Mouse (Mus musculus): ENCODE data around the gene Nxnl2. TPM values are rescaled to one million over a fixed set of nuclear protein-coding genes. Genes with fewer than 3 reads are reported as not detected.

Gene Nxnl2
- total and polyA plus RNA-seq, 3 experiments, result not detected

GRCm38 (mm10) chr13:51172601-51173000 is 1.8 kb downstream of the Nxnl2 start:
- Histone ChIP-seq H3K9ac (ENCODE audit: control insufficient read depth, low read depth, low read length, poor library complexity, severe bottlenecking) (no peak overlapping the region), H3K36me3 (ENCODE audit: control insufficient read depth in 1 of 2, insufficient read depth in 2 of 2, low read length in 2 of 2) (no peaks in the 10 kb centered on the region), H3K4me3 (ENCODE audit: control insufficient read depth in 1 of 2, insufficient read depth in 1 of 2, low read depth in 2 of 2, low read length in 2 of 2) (no peak overlapping the region), H3K9me3 (replicated peaks; ENCODE audit: insufficient read depth, low read length) (no peaks in the 10 kb centered on the region), H3K27me3 (ENCODE audit: control insufficient read depth in 1 of 2, insufficient read depth in 2 of 2, low read length in 2 of 2) (no peaks in the 10 kb centered on the region), H3K27ac (ENCODE audit: control insufficient read depth, low read depth, low read length) (no peak overlapping the region), H3K4me1 (ENCODE audit: control insufficient read depth in 1 of 2, insufficient read depth in 2 of 2, low read length in 2 of 2) (no peaks in the 10 kb centered on the region), H3K79me2 (ENCODE audit: control insufficient read depth, insufficient read depth, low read length, poor library complexity) (no peaks in the 10 kb centered on the region)
- TF ChIP-seq MYC (IDR thresholded peaks at IDR 0.05; ENCODE audit: low read depth, low read length) (no peak), NELFE (IDR thresholded peaks at IDR 0.05; ENCODE audit: low read depth, low read length) (no peak), MEF2A (IDR thresholded peaks at IDR 0.05; ENCODE audit: extremely low read depth, insufficient replicate concordance, low read depth, low read length, poor library complexity, severe bottlenecking) (no peak), RCOR1 (IDR thresholded peaks at IDR 0.05; ENCODE audit: low read depth, low read length) (no peak), GABPA (IDR thresholded peaks at IDR 0.05; ENCODE audit: low read depth, low read length) (no peak), TAL1 (IDR thresholded peaks at IDR 0.05; ENCODE audit: low read length) (no peak), USF1 (IDR thresholded peaks at IDR 0.05; ENCODE audit: low read depth, low read length) (no peak), USF2 (IDR thresholded peaks at IDR 0.05; ENCODE audit: borderline replicate concordance in 1 of 2, insufficient read depth in 1 of 2, low read depth in 1 of 2, low read length in 2 of 2) (no peak), POLR2AphosphoS5 (IDR thresholded peaks at IDR 0.05; ENCODE audit: borderline replicate concordance, low read depth, low read length) (no peak), MAX (IDR thresholded peaks at IDR 0.05; ENCODE audit: low read length) (no peak), SIN3A (IDR thresholded peaks at IDR 0.05; ENCODE audit: low read length) (no peak), MAFK (IDR thresholded peaks at IDR 0.05; ENCODE audit: borderline replicate concordance, low read depth, low read length) (no peak), EP300 (IDR thresholded peaks at IDR 0.05; ENCODE audit: low read depth in 1 of 2, low read length in 2 of 2) (no peak), MYB (IDR thresholded peaks at IDR 0.05; ENCODE audit: low read depth, low read length) (no peak), POLR2A (IDR thresholded peaks at IDR 0.05; ENCODE audit: control insufficient read depth in 1 of 2, insufficient read depth in 1 of 2, low read depth in 1 of 2, low read length in 2 of 2, poor library complexity in 1 of 2) (no peak), BHLHE40 (IDR thresholded peaks at IDR 0.05; ENCODE audit: borderline replicate concordance, low read depth, low read length) (no peak)
- no peak for DNase-seq (ENCODE audit: low read depth, low spot score)

- Histone ChIP-seq H3K36me3 (ENCODE audit: control insufficient read depth in 1 of 2, insufficient read depth in 2 of 2, low read length in 2 of 2) (no peaks in the 10 kb centered on the region), H3K9ac (ENCODE audit: control insufficient read depth, low read depth, low read length, poor library complexity, severe bottlenecking) (no peak overlapping the region), H3K9me3 (replicated peaks; ENCODE audit: insufficient read depth, low read length) (no peaks in the 10 kb centered on the region), H3K4me3 (ENCODE audit: control insufficient read depth in 1 of 2, insufficient read depth in 1 of 2, low read depth in 2 of 2, low read length in 2 of 2) (no peak overlapping the region), H3K4me1 (ENCODE audit: control insufficient read depth in 1 of 2, insufficient read depth in 2 of 2, low read length in 2 of 2) (no peaks in the 10 kb centered on the region), H3K79me2 (ENCODE audit: control insufficient read depth, insufficient read depth, low read length, poor library complexity) (no peaks in the 10 kb centered on the region), H3K27me3 (ENCODE audit: control insufficient read depth in 1 of 2, insufficient read depth in 2 of 2, low read length in 2 of 2) (no peaks in the 10 kb centered on the region), H3K27ac (ENCODE audit: control insufficient read depth, low read depth, low read length) (no peak overlapping the region)
- no peak for TF ChIP-seq MEF2A (IDR thresholded peaks at IDR 0.05; ENCODE audit: extremely low read depth, insufficient replicate concordance, low read depth, low read length, poor library complexity, severe bottlenecking)
- DNase-seq (ENCODE audit: low read depth, low spot score), result no peak
Measured at GRCm38 (mm10) chr13:51178932-51179331, 8.1 kb downstream of the Nxnl2 start.

Data from MEL (cell line).